Mouse (Mus musculus) heart, postnatal 0 days (tissue): Measurements from ENCODE around the gene Bora. TPM values are rescaled to one million over a fixed set of nuclear protein-coding genes. Genes with fewer than 3 reads are reported as not detected.
"Not testable (repeated sequence)": the region's sequence is repeated elsewhere in the genome, so short reads cannot be mapped to it uniquely, and the experiment has no call there.

Experiments used
- ATAC-seq: fragments of 200-750 bp; cut with Nextera tagmentation; 2 replicates; pipeline ENCODE4 v1.8.0; 2017; ENCODE audit warnings: low read depth, moderate number of reproducible peaks, moderate library complexity; ENCODE audit not compliant: insufficient read depth
- DNase-seq: peaks from one replicate; pipeline ENCODE4 v3.0.0-alpha.2; 2016; ENCODE audit warnings: low spot score
- H3K27ac ChIP-seq: fragments of 300-500 bp; sonication (generic); 2 replicates; pipeline ENCODE4 v1.5.1; 2014; ENCODE audit warnings: low read depth, mild to moderate bottlenecking
- H3K27me3 ChIP-seq: fragments of 300-500 bp; sonication (generic); 2 replicates; pipeline ENCODE4 v1.6.1; 2014; ENCODE audit warnings: low read length, mixed read lengths; ENCODE audit not compliant: control insufficient read depth, insufficient read depth
- H3K36me3 ChIP-seq: fragments of 300-500 bp; sonication (generic); replicated peaks from 2 replicates; pipeline ENCODE4 v1.6.1; 2014; ENCODE audit warnings: low read length, mixed read lengths; ENCODE audit not compliant: control insufficient read depth, insufficient read depth
- H3K4me1 ChIP-seq: fragments of 300-500 bp; sonication (generic); 2 replicates; pipeline ENCODE4 v1.6.1; 2014; ENCODE audit warnings: antibody characterized with exemption; ENCODE audit not compliant: control insufficient read depth, insufficient read depth
- H3K4me2 ChIP-seq: fragments of 300-500 bp; sonication (generic); 2 replicates; pipeline ENCODE4 v1.6.1; 2014; ENCODE audit warnings: low read depth, mild to moderate bottlenecking, low read length, moderate library complexity
- H3K4me3 ChIP-seq: fragments of 300-500 bp; sonication (generic); 2 replicates; pipeline ENCODE4 v1.5.1; 2014; ENCODE audit warnings: low read depth, low read length
- H3K9ac ChIP-seq: fragments of 300-500 bp; sonication (generic); replicated peaks from 2 replicates; pipeline ENCODE4 v1.6.1; 2014; ENCODE audit warnings: low read depth, low read length, mixed read lengths
- H3K9me3 ChIP-seq: fragments of 300-500 bp; sonication (generic); replicated peaks from 2 replicates; pipeline ENCODE4 v1.6.1; 2016; ENCODE audit warnings: low read length; ENCODE audit not compliant: control insufficient read depth
- CTCF ChIP-seq: IDR thresholded peaks from 2 replicates; pipeline ENCODE4 v1.5.1; 2016; ENCODE audit warnings: antibody characterized with exemption, control low read depth, low read depth
- EP300 ChIP-seq: IDR thresholded peaks from 2 replicates; pipeline ENCODE4 v1.6.1; 2016; ENCODE audit warnings: antibody characterized with exemption, low read depth
- WGBS: fragments of 180-500 bp; shearing (Covaris S2); extraction: QIAGEN DNeasy Blood & Tissue Kit; methylation state at CpG from one replicate; pipeline ENCODE4 v1.1.7; 2014; 5-methylcytosine and 5-hydroxymethylcytosine counted together
- polyA plus RNA-seq: library from polyadenylated mRNA; unstranded; fragments of >200 nt; fragmentation: Nextera tagmentation; extraction: Ambion mirVana; gene quantifications from 2 replicates; pipeline ENCODE4 v1.2.1, GENCODE M21; 2015
- total RNA-seq: library from RNA; depleted of rRNA; stranded (reverse); fragments of >200 nt; gene quantifications from 2 replicates; pipeline ENCODE4 v1.2.3, GENCODE M21; 2014; ENCODE audit warnings: low replicate concordance

Bora gene
- total and polyA plus RNA-seq, 2 experiments from 2014 or later, result 10.7 to 12.3 TPM

DNA sequence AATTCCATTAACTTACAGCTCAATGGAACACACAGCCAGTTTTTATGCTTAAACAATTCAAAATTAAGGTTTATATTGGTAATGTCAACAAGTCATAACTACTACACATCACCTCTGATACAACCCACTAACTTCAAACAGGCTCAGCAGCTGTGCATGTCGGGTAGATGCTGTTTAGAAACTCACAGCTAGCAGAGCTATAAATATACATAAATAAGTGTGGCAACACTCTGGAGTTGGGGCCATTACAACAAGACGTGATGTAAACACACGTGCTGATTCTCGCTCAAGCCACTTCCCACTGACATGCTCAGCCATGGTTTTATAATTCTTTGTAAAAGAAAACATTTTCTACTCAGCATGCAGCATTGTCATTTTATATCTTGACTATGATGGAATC is 10.0 kb upstream of the Bora start:
- TF ChIP-seq EP300, result no peak
- no peak for TF ChIP-seq CTCF
- no peak for ATAC-seq
- Histone ChIP-seq H3K9ac (no peak overlapping the region), H3K27me3 (no peaks in the 10 kb centered on the region), H3K9me3 (no peaks in the 10 kb centered on the region), H3K4me3 (no peak overlapping the region), H3K4me2 (no peak overlapping the region), H3K27ac (no peak overlapping the region), H3K4me1 (peaks cover 1% of the 10 kb centered on the region), H3K36me3 (peaks cover 40% of the 10 kb centered on the region)
- no peak for DNase-seq
- 39% methylated on average over 4 of the region's 4 CpGs for WGBS

DNA sequence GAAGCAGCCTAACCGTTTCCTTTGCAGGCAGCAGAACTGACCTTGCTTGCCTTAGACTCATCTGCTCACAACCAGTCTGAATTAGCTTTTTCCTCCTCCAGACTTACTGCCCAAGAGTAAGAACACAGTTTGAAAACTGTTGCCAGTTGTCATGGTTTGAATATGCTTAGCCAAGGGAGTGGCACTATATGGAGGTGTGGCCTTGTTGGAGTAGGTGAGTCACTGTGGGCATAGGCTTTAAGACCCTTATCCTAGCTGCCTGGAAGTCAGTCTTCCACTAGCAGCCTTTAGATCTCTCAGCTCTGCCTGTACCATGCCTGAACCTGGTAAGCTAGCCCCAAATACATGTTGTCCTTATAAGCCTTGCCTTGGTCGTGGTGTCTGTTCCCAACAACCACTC is 8.3 kb upstream of the Bora start:
- Histone ChIP-seq H3K4me1 (peaks cover 14% of the 10 kb centered on the region), H3K27ac (no peak overlapping the region), H3K27me3 (no peaks in the 10 kb centered on the region), H3K9me3 (no peaks in the 10 kb centered on the region), H3K4me3 (no peak overlapping the region), H3K9ac (no peak overlapping the region), H3K4me2 (no peak overlapping the region), H3K36me3 (peaks cover 40% of the 10 kb centered on the region)
- DNase-seq (no peak), ATAC-seq (no peak)
- TF ChIP-seq EP300 (no peak), CTCF (no peak)
- WGBS, result 85% methylated on average over 2 of the region's 2 CpGs

DNA sequence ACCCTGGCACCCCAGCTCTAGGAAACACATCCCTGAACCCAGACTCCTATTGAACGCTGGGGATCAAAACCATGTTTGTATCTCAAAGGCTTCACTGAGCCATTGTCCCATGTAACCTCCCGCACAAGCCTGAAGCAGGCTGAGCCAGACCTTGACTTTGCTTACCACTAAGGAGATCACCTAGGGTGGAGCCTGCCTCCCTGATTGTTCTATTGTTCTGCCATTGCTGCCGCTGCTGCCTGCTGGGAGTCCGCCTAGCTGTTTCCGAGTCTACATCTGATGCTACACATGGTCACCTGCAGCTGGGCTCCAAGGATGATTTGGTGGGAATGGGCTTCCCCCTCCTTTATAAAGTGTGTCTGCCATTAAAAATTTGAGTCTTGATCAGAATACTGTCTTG is 6.7 kb upstream of the Bora start:
- not testable (repeated sequence) for H3K4me2 ChIP-seq, DNase-seq, H3K9ac ChIP-seq, H3K4me3 ChIP-seq, ATAC-seq, H3K27ac ChIP-seq, H3K27me3 ChIP-seq, H3K9me3 ChIP-seq
- WGBS, result 78% methylated on average over 5 of the region's 5 CpGs
- Histone ChIP-seq H3K4me1 (peaks cover 23% of the 10 kb centered on the region), H3K36me3 (peaks cover 33% of the 10 kb centered on the region)

DNA sequence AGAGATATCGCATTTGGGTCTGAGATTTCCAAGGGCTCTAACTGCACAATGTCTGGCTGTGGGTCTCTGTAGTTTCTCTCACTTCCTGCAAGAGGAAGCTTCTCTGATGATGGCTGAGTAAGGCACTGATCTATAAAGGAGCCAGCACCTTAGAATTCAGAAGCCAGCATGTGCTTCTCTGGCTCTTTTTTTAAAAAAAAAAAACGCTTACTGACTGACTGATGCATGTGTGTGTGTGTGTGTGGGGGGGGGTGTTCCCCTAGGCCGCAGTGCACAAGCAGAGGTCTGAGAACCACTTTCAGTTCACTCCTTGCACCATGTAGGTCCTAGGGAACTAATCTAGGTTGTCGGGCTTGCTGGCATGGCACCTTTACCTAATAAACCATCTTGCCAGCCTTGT is 4.6 kb upstream of the Bora start:
- no peak for TF ChIP-seq CTCF
- TF ChIP-seq EP300, result no peak
- Histone ChIP-seq H3K4me2 (peak overlapping the region; percentile 36; the same call in 1 of the 2 replicates), H3K36me3 (peaks cover 23% of the 10 kb centered on the region), H3K27ac (peak overlapping the region; percentile 59), H3K27me3 (no peaks in the 10 kb centered on the region), H3K4me1 (peaks cover 29% of the 10 kb centered on the region), H3K9ac (0 out of 2 replicates have a peak overlapping the region, but pooled peaks have one; percentile 30), H3K9me3 (no peaks in the 10 kb centered on the region), H3K4me3 (no peak overlapping the region)
- 41% methylated on average over 4 of the region's 4 CpGs for WGBS
- ATAC-seq, result no peak
- no peak for DNase-seq

GRCm38 (mm10) chr14:99043499-99043898 is 2.5 kb upstream of the Bora start:
- 38% methylated on average over 1 of the region's 1 CpGs for WGBS
- DNase-seq, result no peak
- H3K27ac ChIP-seq, result no peak overlapping the region
- H3K4me3 ChIP-seq, result no peak overlapping the region
- no peaks in the 10 kb centered on the region for H3K27me3 ChIP-seq
- H3K4me2 ChIP-seq, result 0 out of 2 replicates have a peak overlapping the region, but pooled peaks have one; percentile 87
- H3K9ac ChIP-seq, result no peak overlapping the region
- no peaks in the 10 kb centered on the region for H3K9me3 ChIP-seq
- TF ChIP-seq CTCF, result no peak
- no peak for TF ChIP-seq EP300
- ATAC-seq, result no peak
- H3K36me3 ChIP-seq, result peaks cover 10% of the 10 kb centered on the region
- peaks cover 33% of the 10 kb centered on the region for H3K4me1 ChIP-seq

DNA sequence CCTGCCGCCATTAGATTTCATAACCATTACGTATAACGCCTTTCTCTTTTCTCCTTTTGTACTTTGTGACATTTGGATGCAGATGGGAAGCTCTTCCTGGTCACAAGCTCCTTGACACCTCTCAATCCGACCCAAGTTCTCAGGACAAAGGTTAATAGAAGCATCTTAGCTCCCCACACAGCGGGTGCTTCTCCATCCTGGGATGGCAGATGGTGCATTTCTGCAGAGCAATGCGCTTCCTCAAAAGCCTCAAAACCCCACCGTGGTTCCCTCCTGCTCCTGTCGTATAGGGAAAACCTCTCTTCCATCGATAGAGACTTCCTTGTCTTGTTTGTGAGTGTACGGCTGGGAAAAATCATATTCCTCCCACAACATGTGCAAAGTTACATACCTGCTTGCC is 1.9 kb upstream of the Bora start:
- Histone ChIP-seq H3K4me1 (peaks cover 33% of the 10 kb centered on the region), H3K27ac (no peak overlapping the region), H3K36me3 (0 out of 2 replicates have a peak, but pooled peaks cover 4% of the 10 kb centered on the region), H3K4me2 (peak overlapping the region; percentile 87; the same call in 1 of the 2 replicates), H3K9ac (0 out of 2 replicates have a peak overlapping the region, but pooled peaks have one; percentile 94), H3K4me3 (peak overlapping the region; percentile 92; the same call in 1 of the 2 replicates), H3K27me3 (no peaks in the 10 kb centered on the region), H3K9me3 (no peaks in the 10 kb centered on the region)
- 44% methylated on average over 10 of the region's 10 CpGs for WGBS
- DNase-seq, result no peak
- TF ChIP-seq CTCF, result no peak
- no peak for TF ChIP-seq EP300
- ATAC-seq, result no peak
